Mouse (Mus musculus) brown adipose tissue, adult 24 weeks (tissue): ENCODE data around the gene Gtf2a2. TPM values are rescaled to one million over a fixed set of nuclear protein-coding genes. Genes with fewer than 3 reads are reported as not detected.

Experiments
- H3K27ac ChIP-seq: fragments of 200-500 bp; replicated peaks from 2 replicates; pipeline ENCODE4 v1.5.1; 2012; ENCODE audit warnings: low read depth, mild to moderate bottlenecking, low read length
- H3K4me1 ChIP-seq: fragments of 200-500 bp; 2 replicates; pipeline ENCODE4 v1.6.1; 2012; ENCODE audit warnings: low read length, mixed read lengths; ENCODE audit not compliant: control insufficient read depth, insufficient read depth, insufficient read length
- H3K4me3 ChIP-seq: fragments of 200-500 bp; 2 replicates; pipeline ENCODE4 v1.5.1; 2012; ENCODE audit warnings: low read depth, mild to moderate bottlenecking, low read length, moderate library complexity; ENCODE audit not compliant: insufficient read depth
- polyA plus RNA-seq: library from polyadenylated mRNA; stranded (reverse); fragments of >200 nt; gene quantifications from 2 replicates; pipeline ENCODE4 v1.2.4, GENCODE M21; 2012; ENCODE audit not compliant: missing spikeins, insufficient read depth, insufficient read length

Gene Gtf2a2
- polyA plus RNA-seq, 1 experiment, result 107 TPM

GRCm38 (mm10) chr9:70036646-70037045, 24.3 kb downstream of the Gtf2a2 start:
- Histone ChIP-seq H3K27ac (no peak overlapping the region), H3K4me1 (no peaks in the 10 kb centered on the region), H3K4me3 (no peak overlapping the region)

GRCm38 (mm10) chr9:70037988-70038387, 25.6 kb downstream of the Gtf2a2 start, which contains the start of gene Gcnt3:
Gene Gcnt3 (minus strand): TSS chr9:70038088.
- H3K4me1 ChIP-seq, result no peaks in the 10 kb centered on the region
- no peak within 1 kb of the TSS for H3K27ac ChIP-seq
- H3K4me3 ChIP-seq, result no peak within 1 kb of the TSS

GRCm38 (mm10) chr9:70039597-70040385, 27.4 kb downstream of the Gtf2a2 start:
- no peak overlapping the region for H3K27ac ChIP-seq
- H3K4me1 ChIP-seq, result no peaks in the 10 kb centered on the region
- no peak overlapping the region for H3K4me3 ChIP-seq

- Histone ChIP-seq H3K27ac (no peak overlapping the region), H3K4me3 (no peak overlapping the region)
These were observed 28.2 kb downstream of the Gtf2a2 start for GRCm38 (mm10) chr9:70040570-70040969.

DNA sequence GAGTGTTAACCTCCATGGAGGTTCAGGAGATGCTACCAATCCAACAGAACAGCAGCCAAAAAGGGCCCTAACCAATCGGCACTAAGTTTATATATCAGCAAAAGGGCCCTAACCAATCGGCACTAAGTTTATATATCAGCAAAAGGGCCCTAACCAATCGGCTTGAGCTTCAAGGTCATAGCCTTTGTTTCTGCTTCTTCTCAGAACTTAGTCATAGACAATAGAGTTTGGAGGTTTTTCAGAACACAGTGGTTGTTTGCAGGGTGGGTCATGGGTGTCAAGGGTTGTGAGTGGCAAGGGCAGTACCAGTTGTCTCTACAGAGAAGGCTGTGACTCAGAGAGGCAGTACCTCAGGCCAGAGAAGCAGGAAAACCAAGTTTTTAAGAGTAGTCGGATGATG, 29.8 kb downstream of the Gtf2a2 start:
- Histone ChIP-seq H3K4me1 (no peaks in the 10 kb centered on the region), H3K27ac (no peak overlapping the region), H3K4me3 (no peak overlapping the region)

More at GRCm38 (mm10) chr9:70040570-70040969, 28.2 kb downstream of the Gtf2a2 start:
- no peaks in the 10 kb centered on the region for H3K4me1 ChIP-seq

DNA sequence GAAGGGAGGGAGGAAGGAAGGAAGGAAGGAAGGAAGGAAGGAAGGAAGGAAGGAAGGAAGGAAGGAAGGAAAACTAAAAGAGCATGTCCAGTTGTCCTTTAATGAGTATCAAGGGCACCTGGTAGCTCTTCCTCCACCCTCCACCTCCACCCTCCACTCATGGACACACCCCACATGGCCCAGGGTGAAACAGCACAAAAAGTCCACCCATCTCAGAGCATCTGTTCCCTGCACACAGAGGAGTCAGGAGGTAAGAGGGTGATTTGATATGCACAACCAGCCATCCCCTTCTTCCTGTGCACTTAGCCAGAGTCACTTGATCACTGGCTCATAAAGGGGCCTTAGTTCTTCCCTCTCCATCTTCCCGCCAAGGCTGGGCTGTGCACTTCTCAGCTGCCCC, 30.6 kb downstream of the Gtf2a2 start:
- Histone ChIP-seq H3K4me3 (no peak overlapping the region), H3K27ac (no peak overlapping the region), H3K4me1 (no peaks in the 10 kb centered on the region)

DNA sequence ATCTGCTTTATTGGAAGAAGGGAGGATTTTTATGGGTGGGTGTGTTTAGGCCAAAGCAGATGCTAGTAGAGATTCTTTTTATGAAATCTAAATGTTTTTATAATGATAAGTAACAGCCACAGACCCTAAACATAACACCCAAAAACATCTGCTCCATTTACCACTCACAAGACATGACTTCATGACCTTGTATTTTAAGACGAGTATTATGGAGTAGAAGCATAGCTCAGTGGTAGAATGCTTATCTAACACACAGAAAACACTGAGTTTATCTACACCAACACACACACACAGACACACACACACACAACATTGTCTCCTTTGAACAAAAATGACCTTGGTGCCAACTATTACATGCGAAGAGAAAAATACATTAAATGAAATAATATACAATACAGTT, 32.5 kb downstream of the Gtf2a2 start:
- no peak overlapping the region for H3K27ac ChIP-seq

GRCm38 (mm10) chr9:70046255-70046654, 33.9 kb downstream of the Gtf2a2 start:
- Histone ChIP-seq H3K4me1 (no peaks in the 10 kb centered on the region), H3K27ac (no peak overlapping the region), H3K4me3 (no peak overlapping the region)

More for the DNA sequence above, 32.5 kb downstream of the Gtf2a2 start:
- H3K4me3 ChIP-seq, result no peak overlapping the region
- H3K4me1 ChIP-seq, result no peaks in the 10 kb centered on the region

DNA sequence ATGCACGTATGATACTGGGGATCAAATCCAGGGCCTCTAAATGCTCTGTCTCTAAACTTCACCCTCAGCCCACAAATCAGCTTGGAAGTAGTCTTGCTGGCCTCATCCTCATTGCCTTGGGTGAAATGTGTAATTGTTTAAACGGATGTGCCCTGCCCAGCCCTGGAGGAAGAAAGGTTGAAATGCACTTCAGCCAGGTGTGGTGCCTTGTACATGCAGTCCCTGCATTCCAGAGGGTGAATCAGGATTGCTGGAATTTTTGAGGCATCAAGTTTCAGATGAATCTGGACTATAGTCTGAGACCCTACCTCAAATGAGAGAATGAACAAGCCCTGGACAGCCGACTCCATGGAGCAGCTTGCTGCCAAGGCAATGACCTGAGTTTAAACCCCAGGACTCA, 35.5 kb downstream of the Gtf2a2 start:
- no peaks in the 10 kb centered on the region for H3K4me1 ChIP-seq
- H3K27ac ChIP-seq, result no peak overlapping the region
- H3K4me3 ChIP-seq, result no peak overlapping the region

DNA sequence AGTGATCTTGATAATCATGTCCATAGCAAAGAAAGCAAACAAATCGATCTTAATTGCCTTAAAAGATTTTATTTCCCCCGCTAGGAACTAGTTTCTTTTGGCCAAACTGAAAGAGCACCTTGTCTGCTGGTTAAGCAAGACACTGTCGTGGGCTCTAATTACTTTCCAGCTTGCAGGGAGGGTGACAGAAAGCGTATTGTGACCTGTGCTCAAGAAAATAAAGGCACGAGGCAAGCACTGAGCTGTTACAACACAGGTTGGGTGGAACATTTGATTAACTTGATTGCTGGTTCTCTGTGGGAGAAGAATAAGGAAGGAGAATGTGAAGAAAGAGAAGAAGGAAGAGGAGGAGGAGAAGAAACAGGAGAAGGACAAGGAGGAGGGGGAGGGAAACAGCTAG, 35.9 kb downstream of the Gtf2a2 start:
- Histone ChIP-seq H3K4me3 (no peak overlapping the region), H3K27ac (no peak overlapping the region)

GRCm38 (mm10) chr9:70048751-70049415, 36.5 kb downstream of the Gtf2a2 start:
- H3K4me3 ChIP-seq, result no peak overlapping the region
- no peak overlapping the region for H3K27ac ChIP-seq
- no peaks in the 10 kb centered on the region for H3K4me1 ChIP-seq

More for the DNA sequence above, 35.9 kb downstream of the Gtf2a2 start:
- no peaks in the 10 kb centered on the region for H3K4me1 ChIP-seq

DNA sequence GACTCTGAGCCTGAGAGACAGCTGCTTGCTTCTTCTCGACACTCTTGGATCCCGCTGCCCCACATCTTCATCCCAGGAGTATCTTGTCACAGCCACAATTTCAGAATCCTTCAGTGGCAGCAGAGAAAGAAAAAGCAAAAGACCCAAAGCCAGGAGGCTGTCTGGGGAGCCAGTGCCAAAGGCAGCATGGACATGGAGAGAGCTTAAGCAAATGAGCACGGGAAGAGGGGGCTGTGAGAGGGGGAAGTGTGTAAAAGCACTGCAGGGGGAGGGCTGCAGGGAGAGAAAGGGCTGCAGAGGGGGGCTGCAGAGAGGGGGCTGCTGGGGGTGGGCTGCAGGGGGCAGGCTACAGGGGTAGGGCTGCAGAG, 37.0 kb downstream of the Gtf2a2 start:
- Histone ChIP-seq H3K4me1 (no peaks in the 10 kb centered on the region), H3K27ac (no peak overlapping the region), H3K4me3 (no peak overlapping the region)

- H3K4me1 ChIP-seq, result no peaks in the 10 kb centered on the region
- H3K27ac ChIP-seq, result no peak overlapping the region
- H3K4me3 ChIP-seq, result no peak overlapping the region
These were observed 37.5 kb downstream of the Gtf2a2 start for GRCm38 (mm10) chr9:70049839-70050238.

DNA sequence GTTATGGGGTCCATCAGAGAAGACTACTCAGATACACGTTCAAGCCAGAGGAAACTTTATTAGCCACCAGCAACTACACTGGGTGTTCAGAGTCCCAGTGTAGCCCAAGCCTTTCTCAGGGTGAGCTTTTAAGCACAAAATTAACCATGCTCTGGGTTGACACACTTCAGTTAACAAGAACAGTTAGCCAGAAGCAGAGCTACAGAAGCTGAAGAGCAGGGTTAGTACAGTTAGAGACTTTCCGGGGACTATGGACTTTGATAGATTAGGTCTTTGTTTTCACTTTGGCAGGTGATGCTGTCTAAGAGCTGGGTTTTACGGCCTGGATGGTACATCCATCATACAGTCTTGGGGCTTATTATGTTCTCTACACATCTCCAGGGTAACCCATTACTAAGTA, 40.4 kb downstream of the Gtf2a2 start:
- Histone ChIP-seq H3K4me3 (no peak overlapping the region), H3K27ac (no peak overlapping the region), H3K4me1 (no peaks in the 10 kb centered on the region)

- no peak overlapping the region for H3K27ac ChIP-seq
- no peak overlapping the region for H3K4me3 ChIP-seq
- H3K4me1 ChIP-seq, result no peaks in the 10 kb centered on the region
These were observed 41.1 kb downstream of the Gtf2a2 start for GRCm38 (mm10) chr9:70053411-70053810.

GRCm38 (mm10) chr9:70062012-70062411, 49.7 kb downstream of the Gtf2a2 start:
- no peak overlapping the region for H3K27ac ChIP-seq
- H3K4me3 ChIP-seq, result no peak overlapping the region
- H3K4me1 ChIP-seq, result no peaks in the 10 kb centered on the region
